Mouse (Mus musculus): Measurements from ENCODE around the gene Gabrg3. TPM values are rescaled to one million over a fixed set of nuclear protein-coding genes. Genes with fewer than 3 reads are reported as not detected.

The Gabrg3 gene
- total and polyA plus RNA-seq, 3 experiments, result not detected

DNA sequence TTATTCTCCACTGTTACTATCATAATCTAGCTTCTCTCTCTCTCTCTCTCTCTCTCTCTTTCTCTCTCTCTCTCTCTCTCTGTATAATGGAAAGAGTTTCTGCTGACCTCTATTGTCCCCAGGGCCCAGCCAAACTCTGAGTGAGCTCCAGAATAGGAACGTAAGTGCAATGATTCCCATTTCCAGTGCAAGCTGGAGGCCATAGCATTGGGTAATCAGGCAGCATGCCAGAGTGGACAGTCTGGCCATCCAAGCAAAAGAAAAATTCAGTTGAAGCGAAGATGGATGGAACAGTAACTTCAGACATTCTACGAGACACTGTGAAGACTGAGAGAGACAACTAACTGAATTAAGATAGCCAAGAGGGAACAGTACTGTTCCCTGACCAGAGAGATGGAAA is 228.8 kb downstream of the Gabrg3 start:
- Histone ChIP-seq H3K4me2 (ENCODE audit: insufficient read depth, low read depth, poor library complexity, severe bottlenecking) (no peak overlapping the region), H3K79me2 (replicated peaks; ENCODE audit: control insufficient read depth, extremely low read depth, insufficient read depth, poor library complexity, severe bottlenecking) (no peaks in the 10 kb centered on the region), H3K27me3 (replicated peaks) (no peaks in the 10 kb centered on the region), H3K36me3 (replicated peaks in 1 of 2; ENCODE audit: control insufficient read depth in 1 of 2, insufficient read depth in 1 of 2, low read length in 1 of 2) (no peaks in the 10 kb centered on the region), H3K9ac (ENCODE audit: insufficient read depth, low read depth) (no peak overlapping the region), H3K4me3 (replicated peaks in 1 of 3; ENCODE audit: low read depth in 2 of 3, low read length in 2 of 3, poor library complexity in 1 of 3) (no peak overlapping the region), H3K4me1 (ENCODE audit: control insufficient read depth in 1 of 2, insufficient read depth in 2 of 2) (no peaks in the 10 kb centered on the region), H3K27ac (ENCODE audit: insufficient read depth, low read depth) (no peak overlapping the region), H3K9me3 (replicated peaks; ENCODE audit: low read length) (peaks cover 31% of the 10 kb centered on the region)
- no peak for TF ChIP-seq ZC3H11A (IDR thresholded peaks at IDR 0.05; ENCODE audit: low read depth, low read length)
- TF ChIP-seq JUND (conservative IDR thresholded peaks at IDR 0.05; ENCODE audit: low read depth, low read length), result no peak
- TF ChIP-seq SMC3 (IDR thresholded peaks at IDR 0.05; ENCODE audit: low read depth, low read length), result no peak
- no peak for TF ChIP-seq KAT2A (IDR thresholded peaks at IDR 0.05; ENCODE audit: insufficient replicate concordance, low read length)
- no peak for TF ChIP-seq ZMIZ1 (IDR thresholded peaks at IDR 0.05; ENCODE audit: low read depth, low read length)
- TF ChIP-seq ELF1 (IDR thresholded peaks at IDR 0.05; ENCODE audit: low read depth, low read length), result no peak
- TF ChIP-seq HCFC1 (IDR thresholded peaks at IDR 0.05; ENCODE audit: low read depth, low read length), result no peak
- no peak for TF ChIP-seq MAX (IDR thresholded peaks at IDR 0.05; ENCODE audit: low read length)
- no peak for TF ChIP-seq NELFE (IDR thresholded peaks at IDR 0.05; ENCODE audit: low read depth, low read length)
- TF ChIP-seq IRF4 (IDR thresholded peaks at IDR 0.05; ENCODE audit: low read depth, low read length), result no peak
- no peak for TF ChIP-seq BHLHE40 (IDR thresholded peaks at IDR 0.05; ENCODE audit: low read depth, low read length)
- TF ChIP-seq ZKSCAN1 (IDR thresholded peaks at IDR 0.05; ENCODE audit: borderline replicate concordance, low read depth, low read length), result no peak
- no peak for TF ChIP-seq USF1 (IDR thresholded peaks at IDR 0.05; ENCODE audit: low read depth, low read length)
- no peak for TF ChIP-seq RAD21 (IDR thresholded peaks at IDR 0.05; ENCODE audit: low read depth, low read length)
- TF ChIP-seq MEF2A (IDR thresholded peaks at IDR 0.05; ENCODE audit: borderline replicate concordance, low read depth, low read length), result no peak
- no peak for TF ChIP-seq POLR2AphosphoS2 (IDR thresholded peaks at IDR 0.05; ENCODE audit: low read depth, low read length)
- TF ChIP-seq POLR2A (IDR thresholded peaks at IDR 0.05; ENCODE audit: low read depth, low read length), result no peak
- TF ChIP-seq GABPA (IDR thresholded peaks at IDR 0.05; ENCODE audit: insufficient replicate concordance, low read depth, low read length), result no peak
- DNase-seq (ENCODE audit: extremely low read depth), result no peak
- in situ Hi-C loops (cut with MboI; ENCODE audit: low pct_ligation_motif_present, low pct_unique_long_range_greater_than_20kb, low sequenced_read_pairs) (no loop called here), dilution Hi-C loops (cut with MboI; ENCODE audit: extremely low pct_ligation_motif_present, extremely low pct_unique_long_range_greater_than_20kb, low sequenced_read_pairs) (no loop called here)

GRCm38 (mm10) chr7:57153743-57154142 is 233.2 kb downstream of the Gabrg3 start:
- no peak for DNase-seq (ENCODE audit: extremely low read depth)
- Histone ChIP-seq H3K4me1 (ENCODE audit: control insufficient read depth in 1 of 2, insufficient read depth in 2 of 2) (no peaks in the 10 kb centered on the region), H3K9ac (ENCODE audit: insufficient read depth, low read depth) (no peak overlapping the region), H3K79me2 (replicated peaks; ENCODE audit: control insufficient read depth, extremely low read depth, insufficient read depth, poor library complexity, severe bottlenecking) (no peaks in the 10 kb centered on the region), H3K9me3 (replicated peaks; ENCODE audit: low read length) (peaks cover 31% of the 10 kb centered on the region), H3K27me3 (replicated peaks) (no peaks in the 10 kb centered on the region), H3K36me3 (replicated peaks in 1 of 2; ENCODE audit: control insufficient read depth in 1 of 2, insufficient read depth in 1 of 2, low read length in 1 of 2) (no peaks in the 10 kb centered on the region), H3K27ac (ENCODE audit: insufficient read depth, low read depth) (no peak overlapping the region), H3K4me2 (ENCODE audit: insufficient read depth, low read depth, poor library complexity, severe bottlenecking) (no peak overlapping the region), H3K4me3 (replicated peaks in 1 of 3; ENCODE audit: low read depth in 2 of 3, low read length in 2 of 3, poor library complexity in 1 of 3) (no peak overlapping the region)
- dilution Hi-C loops (cut with MboI; ENCODE audit: extremely low pct_ligation_motif_present, extremely low pct_unique_long_range_greater_than_20kb, low sequenced_read_pairs), result no loop called here
- in situ Hi-C loops (cut with MboI; ENCODE audit: low pct_ligation_motif_present, low pct_unique_long_range_greater_than_20kb, low sequenced_read_pairs), result no loop called here
- no peak for TF ChIP-seq RCOR1 (conservative IDR thresholded peaks at IDR 0.05; ENCODE audit: low read depth, low read length)
- no peak for TF ChIP-seq USF1 (IDR thresholded peaks at IDR 0.05; ENCODE audit: low read depth, low read length)
- TF ChIP-seq ELF1 (IDR thresholded peaks at IDR 0.05; ENCODE audit: low read depth, low read length), result no peak
- no peak for TF ChIP-seq ETS1 (conservative IDR thresholded peaks at IDR 0.05; ENCODE audit: low read depth, low read length)
- no peak for TF ChIP-seq HCFC1 (IDR thresholded peaks at IDR 0.05; ENCODE audit: low read depth, low read length)
- no peak for TF ChIP-seq CHD2 (IDR thresholded peaks at IDR 0.05; ENCODE audit: low read length)
- TF ChIP-seq ZKSCAN1 (IDR thresholded peaks at IDR 0.05; ENCODE audit: borderline replicate concordance, low read depth, low read length), result no peak
- TF ChIP-seq EP300 (IDR thresholded peaks at IDR 0.05; ENCODE audit: low read length), result no peak
- TF ChIP-seq SMC3 (IDR thresholded peaks at IDR 0.05; ENCODE audit: low read depth, low read length), result no peak
- TF ChIP-seq RAD21 (IDR thresholded peaks at IDR 0.05; ENCODE audit: low read depth, low read length), result no peak
- TF ChIP-seq UBTF (IDR thresholded peaks at IDR 0.05; ENCODE audit: low read depth, low read length), result no peak
- no peak for TF ChIP-seq KAT2A (IDR thresholded peaks at IDR 0.05; ENCODE audit: insufficient replicate concordance, low read length)
- no peak for TF ChIP-seq TBP (conservative IDR thresholded peaks at IDR 0.05; ENCODE audit: low read depth, low read length)
- no peak for TF ChIP-seq ZC3H11A (IDR thresholded peaks at IDR 0.05; ENCODE audit: low read depth, low read length)
- TF ChIP-seq POLR2A (IDR thresholded peaks at IDR 0.05; ENCODE audit: low read depth, low read length), result no peak

Measured in CH12.LX (cell line).